Mouse (Mus musculus): ENCODE data around the gene Cenpj.

Gene Cenpj

DNA sequence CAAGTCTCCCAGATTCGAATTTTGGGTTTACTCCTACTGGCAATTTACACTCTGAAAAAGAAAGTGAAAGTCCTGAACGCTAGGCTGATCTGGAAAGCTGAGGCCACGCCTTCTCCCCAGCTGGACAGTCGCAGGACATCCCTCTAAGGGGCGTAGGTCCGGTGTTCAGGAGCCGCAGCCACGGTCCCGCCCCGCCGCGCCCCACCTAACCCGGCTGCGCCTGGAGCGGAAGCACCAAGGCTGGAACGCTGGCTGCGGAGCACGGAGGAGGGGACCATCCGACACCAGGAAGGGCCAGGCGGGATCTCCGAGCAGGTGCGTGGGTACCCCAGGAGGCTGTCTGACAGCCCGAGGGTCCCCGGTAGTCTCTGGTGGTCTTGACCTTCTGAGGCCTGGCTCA, at the start of gene Cenpj, which contains the start of gene Parp4:
Gene Cenpj (minus strand): TSS at position 10 of the 400 bp plus-strand sequence.
Gene Parp4 (plus strand): TSS at position 204 of the 400 bp plus-strand sequence.
- peak; percentile 64 to 78 for DNase-seq

- DNase-seq: no peak
Observed at GRCm38 (mm10) chr14:56620425-56620824, 45.2 kb upstream of the Cenpj start.

DNA sequence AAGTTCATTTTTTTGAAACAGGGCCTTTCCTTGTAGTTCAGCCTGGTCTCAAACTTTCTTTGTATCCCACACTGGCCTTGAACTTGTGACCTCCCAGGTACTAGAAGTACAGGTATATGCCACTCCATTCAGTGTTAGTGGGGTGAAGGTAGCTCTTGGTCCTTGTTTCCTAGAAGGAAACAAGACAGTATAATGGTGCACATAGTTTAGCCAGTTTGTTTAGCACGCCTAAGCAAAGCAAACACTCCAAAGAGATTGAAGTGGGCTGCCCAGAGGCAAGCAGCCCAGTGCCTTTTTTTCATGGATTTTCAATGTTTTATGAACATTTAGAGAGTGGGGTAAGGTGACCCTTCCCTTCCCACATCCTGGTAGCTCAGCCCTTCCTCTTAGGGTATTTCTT, 42.2 kb upstream of the Cenpj start:
- no peak for DNase-seq

DNA sequence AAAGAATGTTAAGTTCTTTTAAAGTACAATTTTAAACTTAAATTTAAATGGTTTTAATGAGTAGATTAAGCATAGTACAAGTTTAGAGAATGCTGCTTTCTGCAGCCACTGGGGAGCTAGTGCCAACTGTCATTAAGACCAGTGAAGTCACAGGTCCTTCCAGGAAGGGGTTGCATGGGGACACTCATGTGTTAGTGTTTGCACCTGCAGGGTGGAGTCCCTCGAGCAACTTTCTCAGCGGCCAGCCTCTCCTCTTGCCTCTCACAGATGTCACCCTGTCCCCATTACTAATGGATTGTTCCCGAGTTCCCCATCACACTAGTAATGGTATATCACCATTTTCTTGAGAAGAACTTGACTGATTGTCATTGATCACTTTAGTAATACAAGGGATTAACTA, 38.0 kb upstream of the Cenpj start:
- no peak for DNase-seq

DNA sequence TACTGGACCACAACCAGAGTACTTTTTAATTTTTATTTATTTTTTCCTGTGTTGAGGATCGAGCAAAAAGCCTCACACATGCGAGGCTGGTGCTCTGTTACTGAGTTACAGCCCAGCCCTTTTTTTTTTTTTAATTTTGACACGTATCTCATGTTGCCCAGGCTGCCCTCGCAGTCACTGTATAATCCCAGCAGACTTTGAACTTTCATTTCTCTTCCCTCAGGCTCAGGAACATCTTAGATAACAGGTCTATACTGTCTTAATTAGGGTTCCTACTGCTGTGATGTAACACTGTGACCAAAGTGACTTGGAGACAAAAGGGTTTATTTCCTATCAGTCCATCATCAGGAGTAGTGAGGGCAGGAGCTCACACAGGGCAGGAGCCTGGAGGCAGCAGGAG, 29.9 kb upstream of the Cenpj start:
- no peak for DNase-seq

GRCm38 (mm10) chr14:56604438-56604837, 29.2 kb upstream of the Cenpj start:
- DNase-seq: no peak

DNA sequence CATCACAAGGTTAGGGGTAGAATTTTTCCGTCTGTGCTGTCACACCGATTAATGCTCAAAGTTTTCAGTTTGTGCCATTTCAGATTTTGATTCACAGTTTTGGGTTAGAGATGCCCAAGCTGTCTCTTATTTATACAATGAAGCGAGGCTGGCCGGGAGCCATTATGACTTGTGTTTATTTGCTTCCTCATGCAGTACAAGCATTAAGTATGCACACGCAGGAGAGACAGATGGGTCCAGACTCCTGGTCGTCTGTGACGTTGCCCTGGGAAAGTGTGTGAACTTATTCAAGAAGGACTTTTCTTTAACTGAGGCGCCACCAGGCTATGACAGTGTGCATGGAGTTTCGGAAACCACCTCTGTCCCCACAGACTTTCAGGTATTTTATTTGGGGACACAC, 26.8 kb upstream of the Cenpj start:
- no peak for DNase-seq

DNA sequence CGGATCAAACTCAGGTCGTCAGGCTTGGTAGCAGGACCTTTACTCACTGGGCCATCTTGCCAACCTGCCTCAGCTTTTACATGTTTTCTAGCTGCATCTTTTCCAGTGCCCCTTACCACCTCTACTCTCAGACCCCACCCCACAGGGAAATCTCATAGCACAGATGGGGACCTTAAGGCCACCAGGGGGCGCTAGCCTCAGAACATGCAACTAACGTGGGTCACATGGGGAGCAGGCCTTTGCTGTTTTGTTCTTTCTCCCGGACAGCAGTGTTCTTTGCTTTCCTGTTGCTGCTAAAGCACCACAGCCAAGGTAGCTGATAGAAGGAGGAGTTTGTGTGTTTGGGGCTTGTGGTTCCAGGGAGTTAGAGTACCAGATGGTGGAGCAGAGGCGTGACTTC, 23.5 kb upstream of the Cenpj start:
- DNase-seq: peak; percentile 17 to 44

- DNase-seq: no peak
Observed at GRCm38 (mm10) chr14:56594811-56595210, 19.6 kb upstream of the Cenpj start.

DNA sequence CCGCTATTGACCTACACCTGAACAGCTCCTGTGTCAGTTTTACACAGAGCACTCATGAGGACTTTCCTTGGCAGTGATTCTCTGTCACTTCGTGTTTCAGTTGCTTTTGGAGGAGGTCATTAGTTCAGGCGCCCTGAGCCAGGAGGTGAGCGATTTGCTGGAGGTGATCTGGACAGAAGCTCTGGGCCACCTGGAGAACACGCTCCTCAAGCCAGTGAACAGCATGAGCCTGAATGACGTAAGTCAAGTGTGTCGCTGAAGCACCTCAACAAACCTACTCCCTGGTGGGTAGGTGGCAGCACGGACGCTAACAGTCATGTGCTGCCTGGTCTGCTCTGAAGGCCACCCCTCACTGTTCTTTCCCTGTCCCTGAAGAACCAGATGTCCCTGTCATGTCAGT, 17.0 kb upstream of the Cenpj start:
- peak; percentile 7 to 25 for DNase-seq

DNA sequence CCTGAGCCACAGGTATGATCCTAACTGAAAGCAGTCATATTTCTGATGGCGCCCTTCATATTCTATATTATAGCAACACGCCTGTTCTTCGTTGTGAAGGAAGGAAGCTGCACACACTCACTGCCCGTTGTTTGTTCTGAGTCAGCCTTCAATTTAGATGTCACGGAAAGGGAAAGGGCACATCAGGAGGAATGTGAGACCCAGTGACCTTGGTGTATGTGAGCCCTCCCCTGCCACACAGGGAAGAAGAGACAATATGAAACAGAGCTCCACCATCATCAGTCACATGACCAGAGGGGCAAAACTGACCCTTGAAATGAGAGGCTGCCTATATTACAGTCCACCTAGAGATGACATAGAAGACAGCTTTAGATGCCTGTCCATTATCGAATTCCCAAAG, 7.1 kb upstream of the Cenpj start:
- DNase-seq: no peak

DNA sequence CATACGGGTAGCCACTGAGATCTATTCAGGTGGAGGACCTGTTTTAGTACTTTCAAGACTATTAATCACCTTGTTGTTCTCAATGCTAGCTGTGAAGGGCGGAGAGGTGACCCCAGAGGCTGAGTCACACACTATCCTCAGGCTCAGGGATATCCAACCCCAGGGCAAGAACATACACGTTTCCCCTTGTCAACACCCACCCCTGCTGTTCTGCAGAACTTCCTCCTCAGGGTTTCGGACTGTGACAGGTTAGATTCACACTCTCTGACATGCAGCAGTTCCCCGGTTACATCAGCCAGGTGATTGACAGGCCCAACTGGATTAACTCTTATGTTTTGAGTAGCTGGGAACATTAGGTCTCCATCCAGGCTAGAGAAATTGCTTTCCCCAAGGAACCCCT, 5.9 kb upstream of the Cenpj start:
- DNase-seq: no peak

DNA sequence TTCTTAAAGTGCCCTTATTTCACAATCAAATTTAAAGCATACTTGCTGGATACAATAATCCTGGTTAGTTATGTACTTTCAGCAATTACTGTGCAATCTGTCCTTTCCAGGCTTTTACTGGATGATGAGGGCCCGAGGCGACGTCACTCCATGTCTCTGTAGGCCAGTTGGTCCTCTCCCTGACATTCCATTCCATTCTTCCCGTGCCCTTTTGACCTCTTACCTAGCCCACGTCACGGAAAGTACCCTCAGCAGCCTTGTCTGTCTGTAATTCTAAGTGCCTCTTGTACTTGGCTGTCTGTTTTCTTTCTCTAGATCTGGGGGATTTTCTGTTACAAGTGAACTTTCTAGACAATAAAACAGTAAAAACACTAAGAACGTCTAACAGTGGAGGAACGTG, 3.8 kb upstream of the Cenpj start:
- DNase-seq: no peak

DNA sequence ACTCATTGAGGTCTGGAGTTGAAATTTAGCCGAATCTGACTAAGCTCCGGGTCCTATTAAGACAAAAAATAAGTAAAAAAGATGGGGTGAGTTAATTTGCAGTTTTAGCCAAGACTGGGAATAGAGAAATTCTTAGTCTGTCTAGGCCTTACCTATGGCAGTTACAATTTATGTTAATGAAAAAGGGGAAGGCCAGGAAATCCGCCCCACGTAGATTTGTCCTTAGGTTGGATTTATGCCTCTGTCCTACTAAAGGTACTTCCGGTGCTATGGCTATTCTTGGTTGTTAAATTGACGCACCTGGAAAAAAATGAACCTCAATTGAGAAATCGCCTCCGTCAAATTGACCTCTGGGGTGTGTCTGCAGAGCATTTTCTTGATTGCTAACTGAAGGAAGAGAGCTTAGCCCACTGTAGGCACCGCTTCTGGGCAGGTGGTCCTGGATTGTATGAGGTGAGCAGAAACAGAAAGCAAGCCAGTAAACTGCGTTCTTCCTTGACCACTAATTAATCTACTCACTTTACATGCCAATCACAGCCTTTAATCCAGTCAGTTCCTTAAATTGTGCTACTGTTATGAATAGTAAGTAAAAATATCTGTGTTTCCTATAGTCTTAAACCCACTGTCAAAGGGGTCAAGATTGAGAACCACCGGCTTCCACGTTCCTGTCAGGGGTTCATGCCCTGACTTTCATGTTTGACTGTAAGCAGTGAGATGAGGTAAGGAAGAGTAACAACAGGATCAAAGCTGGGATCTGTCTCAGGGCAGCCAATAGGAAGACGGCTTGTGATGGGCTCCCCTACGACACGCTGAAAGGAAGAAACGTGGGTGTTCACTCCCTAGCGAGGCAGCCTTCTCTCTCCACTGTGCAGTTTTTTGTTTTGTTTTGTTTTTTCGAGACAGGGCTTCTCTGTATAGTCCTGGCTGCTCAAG, 1.0 kb upstream of the Cenpj start:
- DNase-seq: no peak

DNA sequence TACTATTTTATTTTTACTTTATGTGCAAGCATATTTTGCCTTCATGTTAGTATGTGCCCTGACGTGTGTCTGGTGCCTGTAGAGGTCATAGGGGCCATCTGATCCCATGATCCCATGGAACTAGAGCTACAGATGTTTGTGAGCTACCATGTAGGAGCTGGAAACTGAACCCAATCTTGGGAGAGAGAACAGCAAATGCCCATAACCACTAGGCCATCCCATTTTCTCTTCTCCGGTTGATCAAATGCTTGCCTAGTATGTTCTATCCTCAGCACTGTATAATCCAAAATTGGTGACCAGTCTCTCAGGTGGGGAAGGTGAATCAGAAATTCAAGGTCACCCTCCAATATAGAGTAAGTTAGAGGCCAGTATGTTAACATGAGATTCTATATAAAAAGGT, 2.7 kb downstream of the Cenpj start:
- DNase-seq: no peak

GRCm38 (mm10) chr14:56571310-56572093, 3.7 kb downstream of the Cenpj start:
- DNase-seq: peak; percentile 94 to 96

DNA sequence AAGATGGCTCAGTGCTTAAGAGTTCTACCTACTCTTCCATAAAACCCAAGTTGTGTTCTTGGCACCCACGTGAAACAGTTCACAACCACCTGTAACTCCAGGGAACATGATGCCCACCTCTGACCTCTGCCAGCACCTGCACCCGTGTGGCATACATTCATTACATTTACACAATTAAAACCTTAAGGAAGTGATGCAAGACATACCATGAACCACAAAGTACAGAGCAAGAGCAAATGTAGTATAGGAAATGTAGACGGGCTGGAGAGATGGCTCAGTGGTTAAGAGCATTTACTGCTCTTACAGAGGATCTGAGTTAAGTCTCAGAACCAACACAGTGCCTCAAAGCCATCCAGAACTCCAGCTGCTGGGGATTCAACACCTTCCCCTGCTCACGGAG, 6.2 kb downstream of the Cenpj start:
- no peak for DNase-seq

DNA sequence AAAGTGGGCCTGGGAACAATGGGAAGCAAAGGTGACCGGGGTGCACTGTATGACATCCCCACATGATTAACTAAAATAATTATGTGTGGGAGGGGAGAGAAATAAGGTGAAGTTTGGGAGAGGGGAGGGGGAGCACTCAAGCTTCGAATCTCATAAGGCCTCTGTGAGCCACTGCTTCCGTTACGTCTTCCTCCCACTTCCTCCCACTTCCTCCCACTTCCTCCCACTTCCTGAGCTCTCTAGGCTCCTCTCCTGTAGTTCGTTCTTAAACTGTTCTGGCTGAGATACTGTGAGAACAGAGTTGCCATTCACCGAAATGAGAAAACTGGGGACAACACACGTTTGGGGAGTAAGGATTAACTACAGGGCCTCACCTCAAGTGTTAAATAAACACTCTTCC, 7.7 kb downstream of the Cenpj start:
- no peak for DNase-seq

- no peak for DNase-seq
Observed at GRCm38 (mm10) chr14:56559134-56559533, 16.1 kb downstream of the Cenpj start.

GRCm38 (mm10) chr14:56554716-56555115, 20.5 kb downstream of the Cenpj start:
- DNase-seq: no peak

- no peak for DNase-seq
Observed at GRCm38 (mm10) chr14:56553331-56553730, 21.9 kb downstream of the Cenpj start.

GRCm38 (mm10) chr14:56552924-56553323, 22.3 kb downstream of the Cenpj start:
- DNase-seq: no peak

- peak; percentile 76 to 87 for DNase-seq
Observed at GRCm38 (mm10) chr14:56550960-56551359, 24.3 kb downstream of the Cenpj start.

GRCm38 (mm10) chr14:56545491-56545890, 29.7 kb downstream of the Cenpj start:
- DNase-seq: peak in 1 of 2 experiments; percentile 11

Data from cerebellum, postnatal 25 days (tissue).